Mouse (Mus musculus): ENCODE data around the gene Gpc5. TPM values are rescaled to one million over a fixed set of nuclear protein-coding genes. Genes with fewer than 3 reads are reported as not detected.

Gpc5 gene
- polyA plus RNA-seq, 1 experiment from 2014 or later: 0.81 TPM

DNA sequence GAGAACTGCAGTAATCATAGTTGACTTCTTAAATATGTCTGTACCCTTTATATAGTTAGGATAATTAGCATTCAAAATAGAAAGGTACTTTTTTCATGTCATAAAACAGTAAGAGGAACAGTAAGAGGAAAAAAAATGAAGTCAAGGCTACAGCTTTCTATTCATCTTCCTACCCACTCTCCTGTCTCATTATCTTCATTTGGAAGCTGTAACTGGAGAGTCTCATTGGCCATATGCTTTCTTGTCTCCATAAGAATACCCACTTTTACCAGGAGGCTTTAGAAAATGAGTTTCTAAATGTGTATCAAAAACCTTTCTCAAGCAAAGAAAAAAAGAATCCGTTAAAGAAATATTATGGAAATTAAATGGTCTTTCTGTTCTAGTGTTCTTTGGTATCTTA lies 541.3 kb downstream of the Gpc5 start:
- DNase-seq (ENCODE audit: extremely low spot score, low spot score): no peak
- Histone ChIP-seq H3K27ac (no peak overlapping the region), H3K4me1 (no peaks in the 10 kb centered on the region), H3K4me3 (no peak overlapping the region), H3K27me3 (ENCODE audit: poor library complexity, severe bottlenecking) (no peaks in the 10 kb centered on the region), H3K36me3 (replicated peaks) (no peaks in the 10 kb centered on the region), H3K9me3 (no peaks in the 10 kb centered on the region)
- WGBS: 84% methylated on average over 1 of the region's 1 CpGs

DNA sequence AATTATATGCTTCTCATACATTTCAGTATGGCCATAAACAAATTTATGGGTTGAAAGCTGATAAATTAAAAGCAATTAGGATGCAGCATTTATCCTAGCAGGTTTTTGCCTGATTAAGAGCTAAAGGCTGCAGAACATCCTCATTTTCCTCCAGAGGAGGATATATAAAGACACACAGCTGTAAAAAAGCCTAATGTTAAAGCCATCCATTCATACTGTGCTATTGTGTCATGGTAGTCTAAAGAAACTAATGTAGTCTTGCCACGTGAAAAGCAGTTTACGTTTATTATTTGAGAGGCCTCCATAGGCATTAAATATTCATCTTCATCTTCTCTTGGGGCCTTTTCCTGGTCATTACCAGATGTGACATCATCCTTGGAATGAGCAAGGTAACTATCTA lies 587.9 kb downstream of the Gpc5 start:
- H3K27me3 ChIP-seq (ENCODE audit: poor library complexity, severe bottlenecking): no peaks in the 10 kb centered on the region
- H3K4me3 ChIP-seq: no peak overlapping the region
- 91% methylated on average over 2 of the region's 2 CpGs for WGBS
- no peaks in the 10 kb centered on the region for H3K36me3 ChIP-seq (replicated peaks)
- H3K27ac ChIP-seq: no peak overlapping the region
- DNase-seq (ENCODE audit: extremely low spot score, low spot score): no peak
- H3K9me3 ChIP-seq: no peaks in the 10 kb centered on the region
- H3K4me1 ChIP-seq: no peaks in the 10 kb centered on the region

DNA sequence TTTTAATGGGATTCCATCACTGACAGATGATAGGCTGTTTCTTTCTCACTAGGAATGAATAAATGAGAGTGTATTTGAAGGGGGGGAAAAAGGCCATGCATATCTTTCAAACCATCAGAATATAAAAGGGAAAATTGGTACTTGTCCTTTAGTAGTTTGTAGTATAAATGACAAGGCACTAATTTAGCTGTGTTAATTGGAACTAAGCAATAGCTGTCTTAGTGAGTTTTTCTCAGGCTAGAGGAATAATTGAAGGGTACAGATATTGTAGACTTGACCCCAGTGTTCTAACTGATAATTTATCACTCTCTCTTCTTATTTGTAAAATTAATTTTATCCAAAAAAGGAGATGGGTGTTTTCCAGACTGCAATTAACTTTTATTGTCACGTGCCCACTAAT lies 654.0 kb downstream of the Gpc5 start:
- no peaks in the 10 kb centered on the region for H3K36me3 ChIP-seq (replicated peaks)
- DNase-seq (ENCODE audit: extremely low spot score, low spot score): no peak
- H3K4me1 ChIP-seq: no peaks in the 10 kb centered on the region
- H3K9me3 ChIP-seq: no peaks in the 10 kb centered on the region
- H3K27me3 ChIP-seq (ENCODE audit: poor library complexity, severe bottlenecking): no peaks in the 10 kb centered on the region
- WGBS: 91% methylated on average over 1 of the region's 1 CpGs
- H3K27ac ChIP-seq: no peak overlapping the region
- H3K4me3 ChIP-seq: no peak overlapping the region

DNA sequence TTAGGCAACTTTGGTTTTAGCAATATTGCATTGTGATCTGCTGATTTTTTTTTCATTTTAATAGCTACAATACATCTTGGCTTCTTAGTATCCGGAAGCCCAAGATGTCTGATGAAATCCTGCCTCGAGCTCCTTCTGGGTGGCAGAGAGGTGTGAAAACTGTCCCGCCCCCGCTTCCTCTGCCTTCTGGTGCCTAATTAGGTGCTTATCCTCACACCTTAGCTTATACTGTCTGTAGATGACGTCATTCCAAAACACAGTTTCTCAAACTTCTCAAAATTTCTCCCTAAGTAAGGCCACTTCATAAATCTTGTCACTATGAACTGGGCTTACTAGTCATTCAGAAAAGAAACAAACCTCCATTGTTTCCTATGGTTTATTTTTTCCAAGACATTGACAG lies 668.2 kb downstream of the Gpc5 start:
- no peak overlapping the region for H3K4me3 ChIP-seq
- DNase-seq (ENCODE audit: extremely low spot score, low spot score): no peak
- no peak overlapping the region for H3K27ac ChIP-seq
- H3K9me3 ChIP-seq: no peaks in the 10 kb centered on the region
- no peaks in the 10 kb centered on the region for H3K4me1 ChIP-seq
- 84% methylated on average over 5 of the region's 5 CpGs for WGBS
- no peaks in the 10 kb centered on the region for H3K27me3 ChIP-seq (ENCODE audit: poor library complexity, severe bottlenecking)
- H3K36me3 ChIP-seq (replicated peaks): no peaks in the 10 kb centered on the region

DNA sequence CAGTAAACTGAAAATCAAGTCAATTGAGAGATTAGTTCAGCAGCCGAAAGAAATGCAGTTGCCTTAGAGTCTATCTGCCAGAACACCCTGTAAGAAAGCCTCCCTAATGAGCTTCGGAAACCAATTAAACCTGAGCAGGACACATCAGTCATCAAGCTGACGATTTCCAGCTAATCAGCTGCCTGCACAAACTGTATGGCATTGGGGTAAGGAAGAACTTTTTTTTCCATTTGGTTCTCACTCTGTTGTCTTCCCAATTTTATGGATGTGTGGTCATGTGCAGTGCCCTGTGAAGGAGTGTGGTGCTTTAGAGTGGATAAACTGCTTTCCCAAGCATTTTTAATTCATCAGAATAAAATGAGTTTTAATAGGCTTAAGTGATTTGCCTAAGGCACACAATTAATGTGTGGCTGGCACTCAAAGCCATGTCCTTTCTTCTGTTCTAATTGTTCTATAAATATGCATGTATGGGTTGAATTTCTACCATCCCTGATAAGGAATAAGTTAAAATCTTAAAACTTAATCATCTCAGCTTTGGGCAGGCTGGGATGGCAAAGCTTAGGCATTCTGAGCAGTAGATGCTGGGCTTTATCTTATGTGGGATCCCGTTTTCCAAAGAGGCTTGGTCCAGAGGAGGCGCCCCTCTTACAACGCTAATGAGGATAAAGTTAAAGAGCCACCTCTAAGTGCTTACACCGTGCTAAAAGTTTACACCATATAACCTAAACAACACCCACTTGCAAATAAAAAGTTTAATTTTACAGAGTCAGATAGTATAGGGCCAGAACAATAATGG lies 687.6 kb downstream of the Gpc5 start:
- no peak overlapping the region for H3K4me3 ChIP-seq
- peak; percentile 26 for DNase-seq (ENCODE audit: extremely low spot score, low spot score)
- H3K27ac ChIP-seq: no peak overlapping the region
- H3K27me3 ChIP-seq (ENCODE audit: poor library complexity, severe bottlenecking): no peaks in the 10 kb centered on the region
- H3K4me1 ChIP-seq: peaks cover 22% of the 10 kb centered on the region
- no peaks in the 10 kb centered on the region for H3K36me3 ChIP-seq (replicated peaks)
- H3K9me3 ChIP-seq: peaks cover 4% of the 10 kb centered on the region; the same call in 1 of the 2 replicates
- WGBS: 43% methylated on average over 7 of the region's 7 CpGs

DNA sequence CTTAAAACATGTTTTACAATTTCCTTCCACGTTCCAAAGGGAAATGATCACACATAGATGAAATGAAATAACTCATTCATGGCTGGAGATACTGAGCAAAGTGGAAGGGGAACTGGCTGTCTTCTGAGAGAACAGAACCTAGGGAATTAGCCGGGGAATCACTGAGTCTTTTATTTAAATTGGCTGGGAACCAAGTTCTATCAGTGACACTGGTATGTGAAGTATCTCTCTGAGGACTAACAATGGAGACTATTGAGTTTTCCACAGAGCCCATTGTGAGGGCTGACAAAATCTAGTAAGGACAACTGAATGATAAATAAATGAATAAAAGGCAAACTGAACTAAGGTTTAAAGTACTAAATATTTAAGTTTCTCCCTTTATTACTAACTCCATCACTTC lies 712.7 kb downstream of the Gpc5 start:
- no peaks in the 10 kb centered on the region for H3K27me3 ChIP-seq (ENCODE audit: poor library complexity, severe bottlenecking)
- no peaks in the 10 kb centered on the region for H3K9me3 ChIP-seq
- H3K4me3 ChIP-seq: no peak overlapping the region
- DNase-seq (ENCODE audit: extremely low spot score, low spot score): no peak
- H3K27ac ChIP-seq: no peak overlapping the region
- peaks cover 3% of the 10 kb centered on the region; the same call in 1 of the 2 replicates for H3K4me1 ChIP-seq
- H3K36me3 ChIP-seq (replicated peaks): no peaks in the 10 kb centered on the region
- 40% methylated on average over 2 of the region's 2 CpGs for whole genome bisulfite sequencing

DNA sequence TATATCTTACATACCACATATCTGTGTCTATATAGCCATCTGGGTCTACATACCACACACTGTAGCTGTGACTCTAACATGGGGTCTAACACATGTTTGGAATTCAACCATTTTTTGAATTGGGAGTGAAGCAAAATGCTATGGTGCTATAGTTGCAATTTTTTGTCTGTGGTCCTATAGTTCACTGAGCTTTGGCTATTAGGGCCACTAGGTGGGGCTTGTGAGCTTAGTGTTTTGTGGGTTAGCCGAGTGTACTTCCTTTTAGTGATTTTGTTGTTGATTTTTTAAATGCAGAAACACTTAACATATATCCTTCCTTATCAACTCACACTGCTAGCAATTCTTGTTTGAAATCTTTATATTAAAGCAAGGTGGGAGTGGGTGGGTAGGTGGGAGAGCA lies 727.0 kb downstream of the Gpc5 start:
- H3K27ac ChIP-seq: no peak overlapping the region
- H3K4me1 ChIP-seq: no peaks in the 10 kb centered on the region
- H3K27me3 ChIP-seq (ENCODE audit: poor library complexity, severe bottlenecking): no peaks in the 10 kb centered on the region
- no peaks in the 10 kb centered on the region for H3K36me3 ChIP-seq (replicated peaks)
- H3K4me3 ChIP-seq: no peak overlapping the region
- WGBS: 33% methylated on average over 1 of the region's 1 CpGs
- H3K9me3 ChIP-seq: no peaks in the 10 kb centered on the region
- no peak for DNase-seq (ENCODE audit: extremely low spot score, low spot score)

DNA sequence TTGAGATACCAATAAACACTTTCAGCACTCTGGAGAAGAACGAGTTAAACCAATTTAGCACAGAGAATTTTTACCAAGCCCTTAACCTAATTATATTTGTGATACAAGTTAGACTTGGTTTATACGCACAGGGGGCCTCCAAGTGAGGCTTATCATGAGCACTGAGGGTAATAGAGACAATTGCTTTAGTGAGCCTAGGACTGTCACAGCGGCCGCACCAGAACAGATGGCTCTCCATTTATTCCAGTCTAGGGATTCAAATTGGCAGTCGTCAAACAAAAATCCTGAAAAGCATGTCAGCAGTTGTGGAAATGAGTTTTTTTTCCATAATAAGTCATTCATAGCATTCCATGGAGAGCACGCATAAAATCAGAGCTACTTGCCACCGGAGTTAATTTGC lies 729.6 kb downstream of the Gpc5 start:
- no peak for DNase-seq (ENCODE audit: extremely low spot score, low spot score)
- H3K9me3 ChIP-seq: no peaks in the 10 kb centered on the region
- no peaks in the 10 kb centered on the region for H3K27me3 ChIP-seq (ENCODE audit: poor library complexity, severe bottlenecking)
- H3K4me1 ChIP-seq: no peaks in the 10 kb centered on the region
- no peaks in the 10 kb centered on the region for H3K36me3 ChIP-seq (replicated peaks)
- 89% methylated on average over 7 of the region's 7 CpGs for WGBS
- no peak overlapping the region for H3K27ac ChIP-seq
- no peak overlapping the region for H3K4me3 ChIP-seq

DNA sequence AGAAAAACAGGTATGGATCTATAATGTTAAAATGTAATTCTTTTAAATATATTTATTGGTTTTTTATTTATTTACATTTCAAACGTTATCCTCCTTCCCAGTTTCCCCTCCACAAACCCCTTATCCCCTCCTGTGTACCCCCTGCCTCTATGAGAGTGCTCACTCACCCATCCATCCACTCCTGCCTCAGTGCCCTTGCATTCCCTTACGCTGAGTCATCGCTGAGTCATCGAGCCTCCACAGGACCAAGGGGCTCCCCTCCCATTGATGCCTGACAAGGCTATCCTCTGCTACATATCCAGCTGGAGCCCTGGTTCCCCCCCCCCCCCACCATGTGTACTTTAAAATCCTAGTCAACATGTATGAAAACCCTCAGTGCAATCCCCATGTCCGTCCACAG lies 738.5 kb downstream of the Gpc5 start:
- Histone ChIP-seq H3K4me1 (no peaks in the 10 kb centered on the region), H3K27ac (no peak overlapping the region), H3K27me3 (ENCODE audit: poor library complexity, severe bottlenecking) (no peaks in the 10 kb centered on the region), H3K4me3 (no peak overlapping the region), H3K9me3 (no peaks in the 10 kb centered on the region), H3K36me3 (replicated peaks) (no peaks in the 10 kb centered on the region)
- DNase-seq (ENCODE audit: extremely low spot score, low spot score): no peak
- WGBS: 75% methylated on average over 5 of the region's 5 CpGs

DNA sequence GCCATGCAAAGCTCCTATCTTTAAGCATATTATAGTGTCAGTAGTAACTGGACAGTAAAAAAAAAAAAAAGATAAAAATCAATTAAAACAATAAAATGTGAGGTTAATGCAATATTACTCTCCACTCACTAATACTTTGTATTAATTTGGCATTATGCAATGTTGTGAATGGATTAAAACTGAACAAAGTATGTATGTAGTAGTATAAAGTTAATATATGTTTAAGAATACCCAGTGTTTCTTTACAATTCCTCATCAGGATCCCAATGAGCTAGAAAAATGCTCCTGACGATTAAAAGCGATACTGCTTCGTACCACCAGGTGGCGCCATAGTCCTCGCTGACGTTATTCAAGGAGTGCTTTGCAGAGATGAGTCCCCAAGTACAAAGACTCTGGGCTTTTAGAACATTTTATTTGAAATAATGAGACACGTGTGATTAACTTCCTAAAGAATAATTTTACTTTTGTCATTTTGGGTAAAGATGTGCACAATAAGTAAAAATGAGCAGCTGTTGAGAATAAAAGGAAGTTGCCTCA lies 739.3 kb downstream of the Gpc5 start:
- Histone ChIP-seq H3K27me3 (ENCODE audit: poor library complexity, severe bottlenecking) (no peaks in the 10 kb centered on the region), H3K4me1 (no peaks in the 10 kb centered on the region), H3K27ac (no peak overlapping the region), H3K9me3 (no peaks in the 10 kb centered on the region), H3K36me3 (replicated peaks) (no peaks in the 10 kb centered on the region), H3K4me3 (no peak overlapping the region)
- DNase-seq (ENCODE audit: extremely low spot score, low spot score): peak; percentile 71
- 2% methylated on average over 7 of the region's 7 CpGs for WGBS

DNA sequence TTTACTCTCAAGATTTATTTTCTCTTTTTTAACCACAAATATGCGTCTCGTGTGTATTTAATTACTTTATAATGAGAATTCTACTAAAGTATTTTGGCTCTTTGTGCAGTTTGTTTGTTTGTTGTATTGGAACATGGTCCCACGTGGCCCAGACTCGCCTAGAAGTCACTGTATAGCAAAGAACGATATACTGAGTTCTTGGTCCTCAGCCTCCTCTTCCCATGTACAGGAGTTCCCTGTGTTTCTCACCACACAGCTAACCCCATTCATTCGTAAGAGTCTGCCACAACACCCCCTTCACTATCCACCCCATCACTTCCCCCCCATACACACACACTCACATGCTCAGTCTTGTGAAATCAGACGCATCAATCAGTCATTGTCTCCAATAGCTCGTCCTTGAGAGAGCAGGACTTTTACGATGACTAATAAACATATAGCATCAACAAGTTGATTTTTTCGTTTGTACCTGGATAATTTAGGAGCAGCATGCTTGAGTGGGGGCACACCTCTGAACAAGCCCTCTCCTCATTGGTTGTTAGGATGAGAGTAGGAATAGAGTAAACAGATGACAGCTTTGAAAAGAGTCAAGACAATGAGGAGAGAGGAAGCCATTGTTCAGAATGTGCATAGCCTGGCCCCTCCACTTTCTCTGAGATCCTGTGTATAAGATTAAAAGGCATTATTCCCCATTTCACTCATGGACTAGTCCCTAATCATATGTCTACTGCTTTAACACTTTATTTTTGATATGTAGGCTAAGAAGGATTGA lies 740.0 kb downstream of the Gpc5 start:
- WGBS: 89% methylated on average over 10 of the region's 10 CpGs
- Histone ChIP-seq H3K27me3 (ENCODE audit: poor library complexity, severe bottlenecking) (no peaks in the 10 kb centered on the region), H3K27ac (no peak overlapping the region), H3K4me3 (no peak overlapping the region), H3K9me3 (no peaks in the 10 kb centered on the region), H3K36me3 (replicated peaks) (no peaks in the 10 kb centered on the region), H3K4me1 (no peaks in the 10 kb centered on the region)
- DNase-seq (ENCODE audit: extremely low spot score, low spot score): no peak

DNA sequence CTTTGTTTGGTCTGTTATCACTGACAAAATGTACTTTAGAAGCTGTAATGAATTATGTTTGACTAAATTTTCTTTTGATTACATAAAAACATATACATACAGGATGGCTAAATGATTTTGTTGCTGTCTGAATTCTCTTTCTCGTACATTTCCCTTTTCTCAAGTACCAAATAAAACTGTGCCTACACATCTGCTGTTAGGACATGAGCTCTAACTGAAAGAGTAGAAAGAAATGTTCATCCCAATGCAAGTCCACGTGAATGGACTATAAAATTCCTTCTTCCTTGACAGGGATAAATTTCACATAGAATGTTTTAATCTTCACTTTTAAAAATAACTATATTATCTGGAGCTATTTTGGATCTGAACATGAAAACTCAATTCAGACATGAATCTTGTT lies 751.8 kb downstream of the Gpc5 start:
- H3K9me3 ChIP-seq: no peaks in the 10 kb centered on the region
- no peak overlapping the region for H3K27ac ChIP-seq
- H3K4me3 ChIP-seq: no peak overlapping the region
- no peak for DNase-seq (ENCODE audit: extremely low spot score, low spot score)
- H3K4me1 ChIP-seq: no peaks in the 10 kb centered on the region
- H3K27me3 ChIP-seq (ENCODE audit: poor library complexity, severe bottlenecking): no peaks in the 10 kb centered on the region
- WGBS: 86% methylated on average over 2 of the region's 2 CpGs
- H3K36me3 ChIP-seq (replicated peaks): no peaks in the 10 kb centered on the region

DNA sequence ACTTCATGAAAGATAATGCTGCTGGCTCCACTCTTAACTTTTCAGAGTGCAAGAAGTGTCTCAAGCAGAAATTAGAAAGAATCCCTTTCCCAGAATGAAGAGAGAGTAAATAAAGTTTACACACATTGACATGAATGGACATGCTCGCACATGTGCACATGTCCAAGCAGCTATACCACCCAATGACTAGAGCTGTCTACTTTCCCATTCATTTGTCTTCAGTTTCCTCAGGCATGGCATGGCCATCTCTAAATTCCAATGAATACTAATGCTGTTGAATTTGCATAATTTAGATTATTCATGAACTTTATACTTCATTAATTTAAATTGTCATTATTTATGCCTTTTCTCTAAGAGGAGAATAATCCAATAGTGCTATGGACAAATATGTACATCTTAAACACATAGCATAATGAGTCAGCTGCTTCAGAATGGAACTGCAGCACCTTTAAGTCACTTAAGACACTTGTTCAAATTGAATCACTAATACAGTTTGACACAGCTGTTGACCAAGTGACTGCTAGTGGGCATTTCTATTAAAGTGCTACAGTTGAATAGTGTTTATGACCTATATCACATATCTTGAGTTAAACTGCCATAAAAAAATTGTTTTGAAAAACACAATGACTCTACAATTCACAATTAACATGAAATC lies 752.9 kb downstream of the Gpc5 start:
- Histone ChIP-seq H3K9me3 (no peaks in the 10 kb centered on the region), H3K4me3 (no peak overlapping the region), H3K4me1 (no peaks in the 10 kb centered on the region), H3K27me3 (ENCODE audit: poor library complexity, severe bottlenecking) (no peaks in the 10 kb centered on the region), H3K27ac (no peak overlapping the region), H3K36me3 (replicated peaks) (no peaks in the 10 kb centered on the region)
- no peak for DNase-seq (ENCODE audit: extremely low spot score, low spot score)
- WGBS: 98% methylated on average over 1 of the region's 1 CpGs
